Mouse (Mus musculus) hindbrain, embryonic 14.5 days (tissue): Measurements from ENCODE around the gene Cdh4. TPM values are rescaled to one million over a fixed set of nuclear protein-coding genes. Genes with fewer than 3 reads are reported as not detected.

ENCODE experiments used
- ATAC-seq: fragments of 200-750 bp; cut with Nextera tagmentation; 2 replicates; pipeline ENCODE4 v1.8.0; 2017; ENCODE audit warnings: moderate number of reproducible peaks, mild to moderate bottlenecking, moderate TSS enrichment, moderate library complexity; ENCODE audit not compliant: low FRiP score
- DNase-seq: peaks from one replicate; pipeline ENCODE4 v3.0.0-alpha.2; 2015; ENCODE audit warnings: low spot score
- H3K27ac ChIP-seq: fragments of 300-500 bp; sonication (generic); 2 replicates; pipeline ENCODE4 v1.5.1; 2014; ENCODE audit warnings: mild to moderate bottlenecking, moderate library complexity
- H3K27me3 ChIP-seq: fragments of 300-500 bp; sonication (generic); 2 replicates; pipeline ENCODE4 v1.6.1; 2014; ENCODE audit warnings: mild to moderate bottlenecking, low read length, mixed read lengths; ENCODE audit not compliant: control insufficient read depth, insufficient read depth
- H3K36me3 ChIP-seq: fragments of 300-500 bp; sonication (generic); replicated peaks from 2 replicates; pipeline ENCODE4 v1.6.1; 2014; ENCODE audit not compliant: control insufficient read depth, insufficient read depth
- H3K4me1 ChIP-seq: fragments of 300-500 bp; sonication (generic); replicated peaks from 2 replicates; pipeline ENCODE4 v1.6.1; 2014; ENCODE audit warnings: antibody characterized with exemption, low read length, mixed read lengths; ENCODE audit not compliant: control insufficient read depth, insufficient read depth
- H3K4me2 ChIP-seq: fragments of 300-500 bp; sonication (generic); replicated peaks from 2 replicates; pipeline ENCODE4 v1.6.1; 2014; ENCODE audit warnings: mild to moderate bottlenecking, moderate library complexity
- H3K4me3 ChIP-seq: fragments of 300-500 bp; sonication (generic); replicated peaks from 2 replicates; pipeline ENCODE4 v1.5.1; 2014; ENCODE audit warnings: mild to moderate bottlenecking, low read length
- H3K9ac ChIP-seq: fragments of 300-500 bp; sonication (generic); 2 replicates; pipeline ENCODE4 v1.6.1; 2014
- H3K9me3 ChIP-seq: fragments of 300-500 bp; sonication (generic); 2 replicates; pipeline ENCODE4 v1.6.1; 2016; ENCODE audit warnings: low read length; ENCODE audit not compliant: control insufficient read depth
- WGBS: fragments of 180-500 bp; shearing (Covaris S2); extraction: QIAGEN DNeasy Blood & Tissue Kit; methylation state at CpG from one replicate; pipeline ENCODE4 v1.1.7; 2014; 5-methylcytosine and 5-hydroxymethylcytosine counted together
- polyA plus RNA-seq: library from polyadenylated mRNA; unstranded; fragments of >200 nt; fragmentation: Nextera tagmentation; extraction: Ambion mirVana; gene quantifications from 2 replicates; pipeline ENCODE4 v1.2.1, GENCODE M21; 2014

Cdh4 gene
- polyA plus RNA-seq, 1 experiment from 2014 or later, result 32.8 TPM

- no peak overlapping the region for H3K27ac ChIP-seq
- peaks cover 3% of the 10 kb centered on the region; the same call in 1 of the 2 replicates for H3K4me1 ChIP-seq
- ATAC-seq, result no peak
- H3K36me3 ChIP-seq, result no peaks in the 10 kb centered on the region
- no peaks in the 10 kb centered on the region; the same call in 1 of the 2 replicates for H3K27me3 ChIP-seq
- no peaks in the 10 kb centered on the region for H3K9me3 ChIP-seq
- no peak overlapping the region for H3K9ac ChIP-seq
- no peak for DNase-seq
- H3K4me3 ChIP-seq, result no peak overlapping the region
- no peak overlapping the region for H3K4me2 ChIP-seq
- 100% methylated on average over 1 of the region's 1 CpGs for WGBS
These were observed 6.8 kb downstream of the Cdh4 start for GRCm38 (mm10) chr2:179449018-179449417.

DNA sequence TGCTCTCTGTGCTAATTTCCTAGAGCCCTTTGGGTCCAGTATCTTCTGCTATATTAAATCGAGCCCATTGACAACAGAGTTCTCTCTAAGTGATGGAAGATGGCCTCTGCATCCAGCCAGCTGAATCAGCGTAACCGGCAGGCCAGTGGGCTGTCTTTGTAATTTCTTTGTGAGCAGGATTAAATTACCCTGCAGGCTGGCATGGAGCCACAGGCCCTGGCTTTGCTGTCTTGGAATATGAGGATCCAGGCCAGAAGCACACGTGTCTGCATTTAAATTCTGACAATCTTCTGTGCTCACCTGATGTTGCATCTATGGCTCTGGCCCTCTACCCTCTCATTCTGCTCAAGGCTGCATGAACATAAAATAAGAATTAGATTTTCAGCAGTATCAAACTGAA is 17.0 kb downstream of the Cdh4 start:
- no peak overlapping the region for H3K4me3 ChIP-seq
- no peak overlapping the region for H3K4me2 ChIP-seq
- H3K27me3 ChIP-seq, result no peaks in the 10 kb centered on the region
- H3K36me3 ChIP-seq, result 0 out of 2 replicates have a peak, but pooled peaks cover 3% of the 10 kb centered on the region
- H3K9me3 ChIP-seq, result peaks cover 37% of the 10 kb centered on the region
- no peak overlapping the region for H3K9ac ChIP-seq
- no peaks in the 10 kb centered on the region for H3K4me1 ChIP-seq
- no peak overlapping the region for H3K27ac ChIP-seq
- no peak for ATAC-seq
- 67% methylated on average over 4 of the region's 4 CpGs for WGBS
- no peak for DNase-seq

DNA sequence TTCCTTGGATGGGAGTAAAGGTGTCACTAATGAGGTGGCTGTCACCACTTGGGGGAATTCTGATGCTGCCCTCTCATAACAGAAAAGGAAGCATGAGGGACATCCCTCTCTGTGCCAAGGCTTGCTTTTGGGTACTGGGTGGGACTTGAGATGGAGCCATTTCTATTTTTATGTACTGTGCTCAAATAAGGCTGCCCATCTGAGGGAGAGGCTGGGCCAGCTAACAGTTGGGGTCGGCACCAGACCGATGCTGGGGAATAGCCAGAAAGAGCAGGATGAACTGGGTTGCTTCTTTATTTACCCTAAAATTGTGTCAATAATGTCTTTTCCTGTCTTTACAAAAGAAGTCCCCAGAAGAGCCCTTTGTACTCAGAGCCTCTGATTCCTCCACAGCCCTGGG is 17.4 kb downstream of the Cdh4 start:
- Histone ChIP-seq H3K4me1 (no peaks in the 10 kb centered on the region), H3K27ac (no peak overlapping the region), H3K4me2 (no peak overlapping the region), H3K9ac (no peak overlapping the region), H3K9me3 (peaks cover 40% of the 10 kb centered on the region), H3K27me3 (no peaks in the 10 kb centered on the region), H3K36me3 (0 out of 2 replicates have a peak, but pooled peaks cover 2% of the 10 kb centered on the region), H3K4me3 (no peak overlapping the region)
- ATAC-seq (no peak), DNase-seq (no peak)
- 97% methylated on average over 2 of the region's 2 CpGs for WGBS

GRCm38 (mm10) chr2:179463514-179463913 is 21.3 kb downstream of the Cdh4 start:
- H3K36me3 ChIP-seq, result no peaks in the 10 kb centered on the region
- H3K27ac ChIP-seq, result no peak overlapping the region
- 0 out of 2 replicates have a peak, but pooled peaks cover 7% of the 10 kb centered on the region for H3K4me1 ChIP-seq
- ATAC-seq (no peak), DNase-seq (no peak)
- H3K27me3 ChIP-seq, result no peaks in the 10 kb centered on the region
- no peak overlapping the region for H3K4me2 ChIP-seq
- peaks cover 40% of the 10 kb centered on the region for H3K9me3 ChIP-seq
- WGBS, result 87% methylated on average over 4 of the region's 4 CpGs
- H3K4me3 ChIP-seq, result no peak overlapping the region
- no peak overlapping the region for H3K9ac ChIP-seq

GRCm38 (mm10) chr2:179467839-179468445 is 25.7 kb downstream of the Cdh4 start:
- Histone ChIP-seq H3K4me2 (no peak overlapping the region), H3K27me3 (no peaks in the 10 kb centered on the region), H3K36me3 (no peaks in the 10 kb centered on the region), H3K4me3 (no peak overlapping the region), H3K4me1 (0 out of 2 replicates have a peak, but pooled peaks cover 7% of the 10 kb centered on the region), H3K9me3 (peaks cover 8% of the 10 kb centered on the region), H3K9ac (no peak overlapping the region), H3K27ac (no peak overlapping the region)
- DNase-seq (no peak), ATAC-seq (peak; percentile 21; the same call in 1 of the 2 replicates)
- WGBS, result 86% methylated on average over 8 of the region's 8 CpGs

GRCm38 (mm10) chr2:179476622-179477021 is 34.4 kb downstream of the Cdh4 start:
- no peak overlapping the region for H3K4me2 ChIP-seq
- H3K27ac ChIP-seq, result no peak overlapping the region
- no peaks in the 10 kb centered on the region for H3K36me3 ChIP-seq
- no peak for DNase-seq
- H3K9me3 ChIP-seq, result no peaks in the 10 kb centered on the region
- H3K9ac ChIP-seq, result no peak overlapping the region
- peaks cover 16% of the 10 kb centered on the region; the same call in 1 of the 2 replicates for H3K4me1 ChIP-seq
- H3K4me3 ChIP-seq, result no peak overlapping the region
- H3K27me3 ChIP-seq, result no peaks in the 10 kb centered on the region
- WGBS, result 79% methylated on average over 6 of the region's 6 CpGs
- ATAC-seq, result no peak

- Histone ChIP-seq H3K27me3 (no peaks in the 10 kb centered on the region), H3K4me1 (peaks cover 10% of the 10 kb centered on the region; the same call in 1 of the 2 replicates), H3K27ac (peak overlapping the region; percentile 28; the same call in 1 of the 2 replicates), H3K4me3 (no peak overlapping the region), H3K9me3 (no peaks in the 10 kb centered on the region), H3K9ac (no peak overlapping the region), H3K36me3 (no peaks in the 10 kb centered on the region), H3K4me2 (no peak overlapping the region)
- peak; percentile 65 for DNase-seq
- 35% methylated on average over 5 of the region's 5 CpGs for WGBS
- peak; percentile 71; the same call in 1 of the 2 replicates for ATAC-seq
These were observed 38.6 kb downstream of the Cdh4 start for GRCm38 (mm10) chr2:179480800-179481200.

DNA sequence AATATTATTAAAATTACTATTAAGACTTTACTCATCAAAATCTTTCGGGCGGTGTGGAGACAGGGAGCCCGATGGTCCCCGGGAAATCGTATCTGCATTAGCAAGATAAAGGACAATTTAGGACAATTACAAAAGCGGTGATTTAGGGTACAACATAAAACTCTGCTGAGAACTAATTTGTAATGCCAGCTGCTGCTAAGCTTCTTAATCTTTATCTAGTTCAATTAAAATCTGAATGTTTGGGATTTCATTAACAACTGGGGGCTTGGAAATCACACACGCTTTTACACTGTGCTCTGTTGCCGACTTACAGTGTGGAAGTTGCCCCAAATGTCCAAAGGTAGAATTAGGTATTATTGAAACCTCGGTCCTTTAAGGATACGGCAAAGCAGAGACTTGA is 39.1 kb downstream of the Cdh4 start:
- Histone ChIP-seq H3K9ac (no peak overlapping the region), H3K4me3 (no peak overlapping the region), H3K4me1 (peaks cover 10% of the 10 kb centered on the region; the same call in 1 of the 2 replicates), H3K9me3 (no peaks in the 10 kb centered on the region), H3K36me3 (no peaks in the 10 kb centered on the region), H3K27me3 (no peaks in the 10 kb centered on the region), H3K4me2 (no peak overlapping the region), H3K27ac (0 out of 2 replicates have a peak overlapping the region, but pooled peaks have one; percentile 28)
- WGBS, result 54% methylated on average over 10 of the region's 10 CpGs
- no peak for ATAC-seq
- no peak for DNase-seq

DNA sequence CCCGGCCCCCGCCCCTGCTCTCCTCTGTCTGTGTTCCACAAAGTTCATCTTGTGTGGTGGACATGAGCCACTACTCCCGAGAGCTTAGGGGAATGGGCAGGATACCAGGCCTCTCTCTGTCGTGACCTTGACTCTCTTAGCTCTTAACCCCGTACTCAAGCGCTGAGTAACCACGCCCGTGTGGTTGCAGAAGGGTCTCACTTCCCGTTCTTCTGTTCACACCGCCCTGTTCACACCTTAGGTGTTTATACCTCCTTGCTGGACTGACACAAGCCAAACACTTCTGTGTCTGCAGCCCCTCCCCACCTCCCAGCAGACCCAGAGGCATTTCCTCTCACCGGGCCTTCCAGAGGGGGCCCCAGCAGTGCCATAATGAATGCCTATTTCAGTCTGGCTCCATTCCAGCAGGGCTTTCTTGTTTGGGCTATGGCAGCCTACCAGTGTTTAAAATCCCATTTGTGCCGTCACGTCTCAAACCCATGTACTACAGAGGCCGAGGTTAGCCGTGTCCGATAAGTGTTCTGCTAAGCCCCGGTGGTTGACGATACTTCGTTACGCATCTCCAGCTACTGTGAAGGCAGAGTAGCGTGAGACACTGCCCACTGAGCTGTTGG is 46.4 kb downstream of the Cdh4 start:
- no peak overlapping the region for H3K9ac ChIP-seq
- WGBS, result 66% methylated on average over 21 of the region's 21 CpGs
- H3K36me3 ChIP-seq, result no peaks in the 10 kb centered on the region
- H3K4me2 ChIP-seq, result no peak overlapping the region
- DNase-seq, result peak; percentile 39
- no peaks in the 10 kb centered on the region for H3K27me3 ChIP-seq
- 0 out of 2 replicates have a peak, but pooled peaks cover 4% of the 10 kb centered on the region for H3K9me3 ChIP-seq
- no peak overlapping the region for H3K4me3 ChIP-seq
- ATAC-seq, result peak; percentile 28; the same call in 1 of the 2 replicates
- H3K4me1 ChIP-seq, result peaks cover 7% of the 10 kb centered on the region
- H3K27ac ChIP-seq, result no peak overlapping the region
